Comparison of ENCODE assay signal across 8 mouse cellular contexts in the genomic region with DNA sequence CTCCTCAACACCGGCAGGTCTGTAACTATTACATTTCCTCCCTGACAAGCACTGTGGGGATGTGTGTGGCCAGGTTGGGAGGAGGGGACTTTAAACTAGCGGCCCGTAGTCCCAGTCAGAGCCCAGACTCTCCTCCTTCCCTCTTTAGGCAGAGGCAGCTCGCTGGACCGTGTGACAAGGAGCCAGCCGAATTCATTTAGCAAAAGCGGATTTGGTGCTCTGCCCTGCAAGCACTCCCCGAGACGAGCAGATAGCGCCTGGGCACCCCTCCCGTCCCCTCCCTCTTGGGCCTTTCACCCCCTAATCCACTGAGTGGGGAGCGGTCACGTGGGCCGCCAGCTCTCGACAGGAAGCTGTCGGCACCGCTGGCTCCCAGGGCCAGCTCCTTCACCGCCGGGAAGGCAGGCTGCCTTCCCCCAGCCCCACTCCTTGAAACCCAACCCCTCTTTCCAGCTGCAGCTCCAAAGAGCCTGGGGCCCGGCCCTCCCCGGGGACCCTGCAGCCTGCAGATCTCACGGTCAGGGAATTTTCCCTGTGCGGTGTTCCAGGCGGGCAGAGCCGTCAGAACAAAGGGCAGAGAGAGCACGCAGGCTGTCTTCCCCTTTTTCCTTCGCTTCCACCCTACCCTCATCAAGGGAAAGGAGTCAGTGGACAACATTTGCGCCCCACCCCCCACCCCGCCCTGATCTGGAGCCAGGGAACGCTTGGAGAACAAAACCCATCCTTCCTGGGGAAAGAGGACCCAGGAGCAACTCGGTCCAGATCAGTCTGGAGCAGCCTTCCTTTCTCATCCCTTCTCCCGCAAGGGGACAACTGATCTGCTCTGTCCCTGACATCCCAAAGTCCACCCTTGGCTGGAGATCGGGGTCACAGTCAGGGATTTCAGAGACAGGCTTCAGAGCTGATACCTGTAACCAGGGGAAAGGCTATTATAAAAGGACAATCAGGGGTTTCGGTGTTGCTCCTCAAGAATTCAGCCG.
DNase-seq lines count a peak whose midpoint lies in the region; ATAC-seq and TF ChIP-seq lines count a peak whose summit lies in the region.

No protein-coding gene starts in this region.

- ATAC-seq in erythroid progenitor cell, adult 5-6 weeks (replicated peaks; ENCODE audit: low FRiP score, poor library complexity, severe bottlenecking), result 0 out of 2 replicates have a peak, but pooled peaks have one; percentile 28
- peak; percentile 74 for ATAC-seq in heart, embryonic 12.5 days (ENCODE audit: insufficient number of reproducible peaks, low FRiP score)
- ATAC-seq in kidney, embryonic 15.5 days (replicated peaks; ENCODE audit: low FRiP score), result peak; percentile 91
- peak; percentile 71; the same call in 1 of the 2 replicates for ATAC-seq in liver, embryonic 13.5 days (ENCODE audit: low read depth)
- peak; percentile 84 for ATAC-seq in stomach, embryonic 14.5 days (ENCODE audit: insufficient number of reproducible peaks, insufficient read depth, low FRiP score, low read depth)

- peak; percentile 75 for DNase-seq in CD4-positive, CD25-positive, alpha-beta regulatory T cell, adult 2 months (ENCODE audit: low read depth, low spot score)
- DNase-seq in brain, embryonic 14.5 days (ENCODE audit: low read depth), result peak; percentile 88
- DNase-seq in liver, embryonic 13.5 days, result no peak
- DNase-seq in naive thymus-derived CD4-positive, alpha-beta T cell, adult 2 months (ENCODE audit: low read depth), result peak; percentile 66

- TF ChIP-seq CTCF in brain, embryonic 14.5 days (IDR thresholded peaks at IDR 0.05; ENCODE audit: borderline replicate concordance, extremely low read depth, insufficient read depth, insufficient read length), result no peak

- H3K4me3 ChIP-seq in heart, embryonic 12.5 days, result peak overlapping the region; percentile 38
- H3K4me3 ChIP-seq in kidney, embryonic 15.5 days (replicated peaks), result peak overlapping the region; percentile 44
- peak overlapping the region; percentile 49 for H3K4me3 ChIP-seq in liver, embryonic 13.5 days (replicated peaks)
- peak overlapping the region; percentile 24 for H3K4me3 ChIP-seq in stomach, embryonic 14.5 days (ENCODE audit: low read depth, low read length)

- H3K36me3 ChIP-seq in heart, embryonic 12.5 days, result no peaks in the 10 kb centered on the region
- no peaks in the 10 kb centered on the region for H3K36me3 ChIP-seq in kidney, embryonic 15.5 days
- no peaks in the 10 kb centered on the region for H3K36me3 ChIP-seq in liver, embryonic 13.5 days
- no peaks in the 10 kb centered on the region for H3K36me3 ChIP-seq in stomach, embryonic 14.5 days (ENCODE audit: control insufficient read depth, insufficient read depth, low read length)

- no peaks in the 10 kb centered on the region for H3K9me3 ChIP-seq in heart, embryonic 12.5 days (replicated peaks)
- no peaks in the 10 kb centered on the region for H3K9me3 ChIP-seq in kidney, embryonic 15.5 days (replicated peaks)
- H3K9me3 ChIP-seq in liver, embryonic 13.5 days (replicated peaks), result no peaks in the 10 kb centered on the region
- H3K9me3 ChIP-seq in stomach, embryonic 14.5 days (ENCODE audit: control insufficient read depth, low read depth, low read length), result no peaks in the 10 kb centered on the region

- peak overlapping the region; percentile 78 for H3K27ac ChIP-seq in heart, embryonic 12.5 days (ENCODE audit: poor library complexity, severe bottlenecking)
- H3K27ac ChIP-seq in kidney, embryonic 15.5 days, result peak overlapping the region; percentile 92
- H3K27ac ChIP-seq in liver, embryonic 13.5 days, result no peak overlapping the region
- H3K27ac ChIP-seq in stomach, embryonic 14.5 days (ENCODE audit: low read length), result peak overlapping the region; percentile 94

- 4% methylated on average over 35 of the region's 35 CpGs for WGBS in heart, embryonic 12.5 days
- 2% methylated on average over 35 of the region's 35 CpGs for WGBS in kidney, embryonic 15.5 days
- WGBS in liver, embryonic 13.5 days (ENCODE audit: insufficient replicate concordance), result 6% methylated on average over 35 of the region's 35 CpGs
- WGBS in stomach, embryonic 14.5 days, result 4% methylated on average over 35 of the region's 35 CpGs

- TF ChIP-seq POLR2A in brain, embryonic 14.5 days (IDR thresholded peaks at IDR 0.05; ENCODE audit: borderline replicate concordance, extremely low read depth, insufficient read depth, insufficient read length, poor library complexity, severe bottlenecking), result no peak; the same call in 1 of the 2 replicates

- H3K4me2 ChIP-seq in heart, embryonic 12.5 days, result peak overlapping the region; percentile 81
- peak overlapping the region; percentile 82 for H3K4me2 ChIP-seq in kidney, embryonic 15.5 days
- H3K4me2 ChIP-seq in liver, embryonic 13.5 days, result peak overlapping the region; percentile 68
- peak overlapping the region; percentile 64 for H3K4me2 ChIP-seq in stomach, embryonic 14.5 days (replicated peaks; ENCODE audit: low read depth, low read length)

- H3K4me1 ChIP-seq in heart, embryonic 12.5 days (replicated peaks), result peaks cover 33% of the 10 kb centered on the region
- peaks cover 59% of the 10 kb centered on the region for H3K4me1 ChIP-seq in kidney, embryonic 15.5 days
- peaks cover 23% of the 10 kb centered on the region for H3K4me1 ChIP-seq in liver, embryonic 13.5 days (replicated peaks)
- H3K4me1 ChIP-seq in stomach, embryonic 14.5 days (ENCODE audit: control insufficient read depth, insufficient read depth, low read length), result peaks cover 27% of the 10 kb centered on the region

- H3K27me3 ChIP-seq in heart, embryonic 12.5 days (replicated peaks), result peaks cover 12% of the 10 kb centered on the region; the same call in 1 of the 2 replicates
- H3K27me3 ChIP-seq in kidney, embryonic 15.5 days, result peaks cover 21% of the 10 kb centered on the region
- H3K27me3 ChIP-seq in liver, embryonic 13.5 days, result peaks cover 43% of the 10 kb centered on the region
- no peaks in the 10 kb centered on the region for H3K27me3 ChIP-seq in stomach, embryonic 14.5 days (ENCODE audit: control insufficient read depth, insufficient read depth, low read length)

- peak overlapping the region; percentile 72 for H3K9ac ChIP-seq in heart, embryonic 12.5 days
- peak overlapping the region; percentile 50 for H3K9ac ChIP-seq in kidney, embryonic 15.5 days
- peak overlapping the region; percentile 61 for H3K9ac ChIP-seq in liver, embryonic 13.5 days
- peak overlapping the region; percentile 42; the same call in 1 of the 2 replicates for H3K9ac ChIP-seq in stomach, embryonic 14.5 days (replicated peaks; ENCODE audit: low read depth, low read length)

Comparison
In these comparisons a context has a peak if more than half of its experiments do, and no peak if none do; other contexts are left out.
1. ATAC-seq: peak in every context shown above with its lines; median percentile 91 in kidney, embryonic 15.5 days; 84 in stomach, embryonic 14.5 days; 74 in heart, embryonic 12.5 days; 71 in liver, embryonic 13.5 days; 28 in erythroid progenitor cell, adult 5-6 weeks.